Mouse (Mus musculus): ENCODE measurements around the gene Rnf187. TPM values are rescaled to one million over a fixed set of nuclear protein-coding genes. Genes with fewer than 3 reads are reported as not detected.
A peak's percentile ranks its signal among the peaks of the same experiment; 100 is the strongest.

Rnf187 gene
- polyA plus RNA-seq (2015; fragmentation: Nextera tagmentation; extraction: Ambion mirVana) = 603 and 674 TPM in 2 replicates

DNA sequence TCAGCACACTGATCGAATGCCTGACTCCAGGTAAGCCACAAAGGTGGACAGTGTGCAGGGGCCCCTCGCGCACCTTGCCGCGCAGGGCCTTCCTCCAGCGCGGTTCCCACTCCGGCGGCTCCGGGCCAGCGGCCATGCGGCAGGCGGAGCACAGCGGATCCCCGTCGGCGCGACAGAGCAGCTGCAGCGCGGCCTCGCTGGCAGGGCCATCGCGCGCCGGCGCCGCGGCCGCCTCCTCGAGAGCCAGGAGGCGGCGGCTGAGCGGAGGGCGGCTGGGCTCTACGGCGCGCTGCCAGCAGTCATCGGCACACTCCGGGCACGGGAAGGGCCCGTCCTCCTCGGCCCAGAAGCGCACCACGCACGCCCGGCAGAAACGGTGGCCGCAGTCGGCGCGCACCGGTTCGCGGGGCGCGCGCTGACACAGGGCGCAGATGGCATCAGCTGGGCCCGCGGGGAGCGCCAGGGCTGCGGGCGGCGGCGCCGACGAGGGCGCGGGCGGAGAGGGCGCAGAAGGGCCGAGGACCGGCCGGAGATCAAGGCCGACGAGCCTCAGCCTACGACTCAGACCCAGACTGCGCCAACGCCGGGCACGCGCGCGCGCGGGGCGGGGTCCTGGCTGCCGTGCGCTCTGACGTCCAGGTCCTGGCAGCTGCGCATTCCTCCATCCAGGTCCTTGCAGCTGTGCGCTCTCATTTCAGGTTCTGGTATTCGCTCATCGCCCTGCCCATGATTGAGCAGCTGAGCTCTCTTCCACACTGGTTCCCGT, at the start of gene Rnf187:
Rnf187 (minus strand) TSS at position 595 of the 766 bp plus-strand sequence.
- peak within 1 kb of the TSS; percentile 95 for H3K27ac ChIP-seq (replicated peaks)
- no peaks in the 10 kb centered on the region for H3K9me3 ChIP-seq
- H3K27me3 ChIP-seq = no peaks in the 10 kb centered on the region
- peaks cover 34% of the 10 kb centered on the region for H3K4me1 ChIP-seq (replicated peaks)
- H3K4me2 ChIP-seq = peak within 1 kb of the TSS; percentile 71
- H3K9ac ChIP-seq = peak within 1 kb of the TSS; percentile 99
- peak; percentile 96 for ATAC-seq (ENCODE audit: low FRiP score, low read depth)
- under 1% methylated on average over 94 of the region's 95 CpGs for WGBS
- peaks cover 30% of the 10 kb centered on the region for H3K36me3 ChIP-seq
- H3K4me3 ChIP-seq = peak within 1 kb of the TSS; percentile 97

DNA sequence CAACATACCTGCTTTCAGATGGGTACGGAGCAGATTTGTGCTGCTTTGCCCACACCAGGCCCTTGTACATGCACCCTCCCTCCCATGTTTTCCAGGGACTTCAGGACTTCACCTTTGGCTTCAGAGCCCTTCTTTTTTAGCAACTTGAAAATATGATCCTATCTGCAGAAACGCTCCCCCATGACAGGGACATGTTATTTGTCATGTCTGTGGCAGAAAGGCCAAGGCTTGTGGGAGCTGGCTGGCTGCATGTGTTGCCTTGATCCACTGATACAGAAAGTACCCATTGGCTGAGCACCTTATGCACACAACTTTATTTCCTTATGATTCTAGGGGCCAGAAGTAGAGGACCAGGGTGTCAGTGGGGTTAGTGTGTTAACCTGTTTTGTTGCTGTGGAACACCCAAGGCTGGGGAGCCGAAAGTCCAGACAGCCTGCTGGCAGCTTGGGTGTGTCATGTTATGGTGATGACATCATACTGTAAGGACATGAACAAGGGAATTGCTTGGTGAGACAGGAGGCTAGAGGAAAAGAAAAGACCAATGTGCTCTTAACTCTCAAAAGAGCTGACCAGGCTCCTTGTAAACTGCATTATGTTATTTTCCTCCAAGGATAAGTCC, 46.7 kb upstream of the Rnf187 start:
- H3K4me1 ChIP-seq (replicated peaks) = peaks cover 17% of the 10 kb centered on the region
- no peak overlapping the region for H3K4me3 ChIP-seq
- H3K27ac ChIP-seq (replicated peaks) = no peak overlapping the region
- ATAC-seq (ENCODE audit: low FRiP score, low read depth) = no peak
- H3K9ac ChIP-seq = no peak overlapping the region
- H3K27me3 ChIP-seq = no peaks in the 10 kb centered on the region
- WGBS = 96% methylated on average over 3 of the region's 3 CpGs
- H3K9me3 ChIP-seq = no peaks in the 10 kb centered on the region
- H3K4me2 ChIP-seq = no peak overlapping the region
- H3K36me3 ChIP-seq = peaks cover 66% of the 10 kb centered on the region

GRCm38 (mm10) chr11:58984657-58985056, 45.9 kb upstream of the Rnf187 start:
- H3K9me3 ChIP-seq = no peaks in the 10 kb centered on the region
- no peak overlapping the region for H3K27ac ChIP-seq (replicated peaks)
- ATAC-seq (ENCODE audit: low FRiP score, low read depth) = no peak
- H3K27me3 ChIP-seq = no peaks in the 10 kb centered on the region
- no peak overlapping the region for H3K4me3 ChIP-seq
- H3K4me2 ChIP-seq = no peak overlapping the region
- H3K9ac ChIP-seq = no peak overlapping the region
- H3K36me3 ChIP-seq = peaks cover 60% of the 10 kb centered on the region
- WGBS = 95% methylated on average over 7 of the region's 7 CpGs
- peaks cover 25% of the 10 kb centered on the region for H3K4me1 ChIP-seq (replicated peaks)

- Histone ChIP-seq H3K4me3 (no peak overlapping the region), H3K9ac (no peak overlapping the region), H3K4me2 (no peak overlapping the region), H3K9me3 (no peaks in the 10 kb centered on the region), H3K27me3 (no peaks in the 10 kb centered on the region), H3K27ac (replicated peaks) (no peak overlapping the region), H3K36me3 (peaks cover 54% of the 10 kb centered on the region), H3K4me1 (replicated peaks) (peaks cover 33% of the 10 kb centered on the region)
- 91% methylated on average over 6 of the region's 6 CpGs for WGBS
- ATAC-seq (ENCODE audit: low FRiP score, low read depth) = no peak
Observed at GRCm38 (mm10) chr11:58983691-58984341, 45.1 kb upstream of the Rnf187 start.

DNA sequence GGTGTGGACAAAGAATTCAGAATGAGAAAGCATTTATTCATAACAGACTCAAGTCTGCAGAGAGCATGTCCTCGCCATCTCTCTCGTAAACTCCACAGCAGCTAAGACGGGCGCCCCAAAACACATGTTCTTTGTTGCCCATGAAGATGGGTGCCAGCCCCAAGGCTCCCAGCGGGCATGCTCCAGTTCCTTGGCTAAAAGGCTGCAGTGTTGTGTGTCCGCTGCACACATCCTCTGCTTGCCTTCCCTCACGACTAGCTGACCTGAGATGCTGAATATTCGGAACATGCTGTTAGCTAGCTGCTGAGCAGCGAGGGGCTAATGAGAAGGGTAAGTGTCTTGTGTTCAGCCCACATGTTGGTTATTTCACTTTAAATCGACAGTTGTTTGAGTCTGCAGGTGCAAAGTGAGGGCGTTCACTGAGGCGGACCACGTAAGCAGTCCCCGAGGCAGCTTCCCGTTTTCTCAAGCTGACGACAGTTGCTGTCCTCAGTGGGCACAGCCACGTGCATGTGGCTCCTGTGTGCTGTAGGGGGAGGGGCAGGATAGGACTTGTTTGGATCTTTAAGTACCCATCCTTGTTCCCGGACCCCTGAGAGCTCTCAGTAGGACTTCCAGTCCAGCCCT, 43.9 kb upstream of the Rnf187 start:
- 85% methylated on average over 18 of the region's 18 CpGs for WGBS
- Histone ChIP-seq H3K27ac (replicated peaks) (0 out of 2 replicates have a peak overlapping the region, but pooled peaks have one; percentile 38), H3K9ac (no peak overlapping the region), H3K4me3 (no peak overlapping the region), H3K4me2 (no peak overlapping the region), H3K4me1 (replicated peaks) (peaks cover 36% of the 10 kb centered on the region), H3K27me3 (no peaks in the 10 kb centered on the region), H3K36me3 (peaks cover 44% of the 10 kb centered on the region), H3K9me3 (no peaks in the 10 kb centered on the region)
- ATAC-seq (ENCODE audit: low FRiP score, low read depth) = no peak

DNA sequence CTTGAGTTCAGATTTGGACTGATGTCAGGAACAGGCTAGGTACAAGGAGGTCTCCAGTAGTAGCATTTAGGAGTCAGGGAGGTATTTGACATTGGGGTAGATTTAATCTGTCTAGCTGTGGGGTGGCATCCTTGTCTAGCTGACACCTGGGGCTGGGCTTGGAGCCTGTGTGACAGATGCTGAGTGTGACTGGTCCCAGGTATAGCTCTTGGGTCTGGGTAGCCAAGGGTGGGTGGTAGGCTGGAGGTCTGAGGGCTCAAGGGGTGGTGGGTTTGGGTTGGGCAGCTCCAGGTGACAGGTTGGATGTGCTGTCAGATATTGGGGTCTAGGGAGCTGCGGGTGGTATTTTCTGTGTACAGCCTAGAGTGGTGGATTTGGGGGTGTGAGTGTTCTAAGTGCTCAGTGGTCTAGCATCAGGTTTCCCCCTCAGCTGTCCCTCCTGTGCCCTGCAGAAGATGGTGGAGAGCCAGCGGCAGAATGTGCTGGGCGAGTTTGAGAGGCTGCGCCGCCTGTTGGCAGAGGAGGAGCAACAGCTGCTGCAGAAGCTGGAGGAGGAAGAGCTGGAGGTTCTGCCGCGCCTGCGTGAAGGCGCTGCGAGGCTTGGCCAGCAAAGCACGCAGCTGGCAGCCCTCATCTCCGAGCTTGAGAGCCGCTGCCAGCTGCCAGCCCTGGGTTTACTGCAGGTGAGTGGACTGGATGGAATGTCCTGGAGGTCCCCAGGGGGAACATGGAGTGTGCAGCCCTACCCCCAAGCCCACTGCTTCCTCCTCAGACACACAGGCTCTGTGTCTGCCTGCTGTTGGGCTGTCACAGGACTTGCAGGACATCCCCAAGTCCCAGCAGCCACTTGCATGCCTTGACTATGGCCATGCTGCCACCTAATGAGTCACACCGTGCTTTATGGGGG, 43.1 kb upstream of the Rnf187 start:
- H3K9me3 ChIP-seq = no peaks in the 10 kb centered on the region
- H3K9ac ChIP-seq = no peak overlapping the region
- 0 out of 2 replicates have a peak overlapping the region, but pooled peaks have one; percentile 38 for H3K27ac ChIP-seq (replicated peaks)
- no peak overlapping the region for H3K4me3 ChIP-seq
- 56% methylated on average over 14 of the region's 14 CpGs for WGBS
- H3K36me3 ChIP-seq = peaks cover 38% of the 10 kb centered on the region
- peaks cover 41% of the 10 kb centered on the region for H3K4me1 ChIP-seq (replicated peaks)
- no peak for ATAC-seq (ENCODE audit: low FRiP score, low read depth)
- no peak overlapping the region for H3K4me2 ChIP-seq
- H3K27me3 ChIP-seq = no peaks in the 10 kb centered on the region

GRCm38 (mm10) chr11:58980381-58980990, 41.8 kb upstream of the Rnf187 start:
- H3K9me3 ChIP-seq = no peaks in the 10 kb centered on the region
- no peak overlapping the region for H3K9ac ChIP-seq
- H3K4me1 ChIP-seq (replicated peaks) = peaks cover 49% of the 10 kb centered on the region
- H3K36me3 ChIP-seq = peaks cover 26% of the 10 kb centered on the region
- ATAC-seq (ENCODE audit: low FRiP score, low read depth) = no peak
- H3K27ac ChIP-seq (replicated peaks) = no peak overlapping the region
- H3K27me3 ChIP-seq = no peaks in the 10 kb centered on the region
- H3K4me2 ChIP-seq = peak overlapping the region; percentile 95
- WGBS = 76% methylated on average over 5 of the region's 5 CpGs
- no peak overlapping the region for H3K4me3 ChIP-seq

DNA sequence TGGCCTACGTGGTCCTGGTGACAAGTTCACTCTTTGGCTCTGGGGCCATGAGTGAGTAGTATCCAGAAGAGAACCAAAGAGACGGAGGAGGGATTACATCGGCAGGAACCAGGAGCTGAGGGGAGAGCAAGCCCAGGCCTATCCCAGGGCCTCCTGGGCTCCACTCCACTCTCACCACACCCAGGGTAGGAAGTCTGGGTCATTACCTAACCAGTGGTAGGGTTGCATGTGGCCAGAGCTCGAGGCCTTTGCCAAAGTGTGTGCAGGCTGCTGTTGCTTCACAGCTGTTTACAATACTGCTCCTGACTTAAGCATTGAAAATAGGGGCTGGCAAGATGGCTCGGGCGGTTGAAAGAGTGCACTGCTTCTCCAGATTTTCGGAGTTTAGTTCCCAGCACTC, 40.9 kb upstream of the Rnf187 start:
- WGBS = 81% methylated on average over 7 of the region's 7 CpGs
- no peak overlapping the region for H3K27ac ChIP-seq (replicated peaks)
- H3K9me3 ChIP-seq = no peaks in the 10 kb centered on the region
- peak overlapping the region; percentile 95; the same call in 1 of the 2 replicates for H3K9ac ChIP-seq
- H3K4me3 ChIP-seq = peak overlapping the region; percentile 97
- no peaks in the 10 kb centered on the region for H3K27me3 ChIP-seq
- H3K36me3 ChIP-seq = peaks cover 19% of the 10 kb centered on the region
- H3K4me1 ChIP-seq (replicated peaks) = peaks cover 52% of the 10 kb centered on the region
- ATAC-seq (ENCODE audit: low FRiP score, low read depth) = no peak
- peak overlapping the region; percentile 95 for H3K4me2 ChIP-seq

GRCm38 (mm10) chr11:58979183-58979582, 40.5 kb upstream of the Rnf187 start:
- Histone ChIP-seq H3K4me3 (peak overlapping the region; percentile 97), H3K9me3 (no peaks in the 10 kb centered on the region), H3K4me1 (replicated peaks) (peaks cover 52% of the 10 kb centered on the region), H3K27me3 (no peaks in the 10 kb centered on the region), H3K36me3 (peaks cover 14% of the 10 kb centered on the region), H3K4me2 (peak overlapping the region; percentile 95), H3K27ac (replicated peaks) (no peak overlapping the region), H3K9ac (peak overlapping the region; percentile 95; the same call in 1 of the 2 replicates)
- WGBS = 77% methylated on average over 3 of the region's 3 CpGs
- ATAC-seq (ENCODE audit: low FRiP score, low read depth) = no peak

DNA sequence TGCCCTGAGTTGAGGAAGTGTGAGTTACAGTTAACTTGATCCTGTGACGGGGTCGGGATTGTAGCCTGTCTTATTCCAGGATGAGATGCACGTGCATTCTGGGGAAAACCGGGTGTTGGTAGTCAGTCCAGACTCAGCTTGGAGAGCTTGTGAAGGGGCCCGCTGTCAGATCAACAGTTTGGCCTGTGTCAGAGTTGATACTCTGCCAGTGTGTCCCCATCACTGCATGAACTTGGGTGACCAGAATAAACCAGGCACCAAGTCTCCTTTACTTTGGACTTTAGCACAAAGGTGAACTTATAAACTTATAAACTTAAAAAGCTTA, 40.0 kb upstream of the Rnf187 start:
- H3K4me1 ChIP-seq (replicated peaks) = peaks cover 52% of the 10 kb centered on the region
- H3K27me3 ChIP-seq = no peaks in the 10 kb centered on the region
- H3K27ac ChIP-seq (replicated peaks) = peak overlapping the region; percentile 73; the same call in 1 of the 2 replicates
- peak overlapping the region; percentile 95 for H3K4me2 ChIP-seq
- no peaks in the 10 kb centered on the region for H3K9me3 ChIP-seq
- peak overlapping the region; percentile 97 for H3K4me3 ChIP-seq
- H3K9ac ChIP-seq = peak overlapping the region; percentile 95
- no peak for ATAC-seq (ENCODE audit: low FRiP score, low read depth)
- H3K36me3 ChIP-seq = peaks cover 9% of the 10 kb centered on the region; the same call in 1 of the 2 replicates
- 4% methylated on average over 5 of the region's 5 CpGs for WGBS
